Mouse (Mus musculus) lung, embryonic 16.5 days (tissue): ENCODE measurements around the gene Hsd3b2. TPM values are rescaled to one million over a fixed set of nuclear protein-coding genes. Genes with fewer than 3 reads are reported as not detected.
"Not testable (repeated sequence)": the region's sequence is repeated elsewhere in the genome, so short reads cannot be mapped to it uniquely, and the experiment has no call there.

Experiments
- ATAC-seq: fragments of 200-750 bp; cut with Nextera tagmentation; 2 replicates; pipeline ENCODE4 v1.8.0; 2017; ENCODE audit warnings: low read depth, mild to moderate bottlenecking, moderate library complexity
- H3K27ac ChIP-seq: fragments of 300-500 bp; sonication (generic); 2 replicates; pipeline ENCODE4 v1.5.1; 2014; ENCODE audit warnings: mild to moderate bottlenecking, control low read depth, low read length
- H3K27me3 ChIP-seq: fragments of 300-500 bp; sonication (generic); 2 replicates; pipeline ENCODE4 v1.6.1; 2014; ENCODE audit warnings: low read depth, low read length, mixed read lengths; ENCODE audit not compliant: control insufficient read depth, insufficient read depth
- H3K36me3 ChIP-seq: fragments of 300-500 bp; sonication (generic); 2 replicates; pipeline ENCODE4 v1.6.1; 2014; ENCODE audit warnings: low read length; ENCODE audit not compliant: control insufficient read depth, insufficient read depth
- H3K4me1 ChIP-seq: fragments of 300-500 bp; sonication (generic); replicated peaks from 2 replicates; pipeline ENCODE4 v1.6.1; 2014; ENCODE audit warnings: low read length, mixed read lengths; ENCODE audit not compliant: control insufficient read depth, insufficient read depth
- H3K4me2 ChIP-seq: fragments of 300-500 bp; sonication (generic); 2 replicates; pipeline ENCODE4 v1.6.1; 2014; ENCODE audit warnings: low read depth, low read length, control low read depth
- H3K4me3 ChIP-seq: fragments of 300-500 bp; sonication (generic); 2 replicates; pipeline ENCODE4 v1.5.1; 2014; ENCODE audit warnings: mild to moderate bottlenecking, low read length, control low read depth
- H3K9ac ChIP-seq: fragments of 300-500 bp; sonication (generic); 2 replicates; pipeline ENCODE4 v1.6.1; 2014; ENCODE audit warnings: low read length, control low read depth
- H3K9me3 ChIP-seq: fragments of 300-500 bp; sonication (generic); 2 replicates; pipeline ENCODE4 v1.6.1; 2016; ENCODE audit warnings: low read length; ENCODE audit not compliant: control insufficient read depth
- WGBS: fragments of 180-500 bp; shearing (Covaris S2); extraction: QIAGEN DNeasy Blood & Tissue Kit; methylation state at CpG from one replicate; pipeline ENCODE4 v1.1.7; 2014; 5-methylcytosine and 5-hydroxymethylcytosine counted together
- polyA plus RNA-seq: library from polyadenylated mRNA; unstranded; fragments of >200 nt; fragmentation: Nextera tagmentation; extraction: Ambion mirVana; gene quantifications from 2 replicates; pipeline ENCODE4 v1.2.1, GENCODE M21; 2015

Hsd3b2 gene
- not detected in 2 replicates for polyA plus RNA-seq

DNA sequence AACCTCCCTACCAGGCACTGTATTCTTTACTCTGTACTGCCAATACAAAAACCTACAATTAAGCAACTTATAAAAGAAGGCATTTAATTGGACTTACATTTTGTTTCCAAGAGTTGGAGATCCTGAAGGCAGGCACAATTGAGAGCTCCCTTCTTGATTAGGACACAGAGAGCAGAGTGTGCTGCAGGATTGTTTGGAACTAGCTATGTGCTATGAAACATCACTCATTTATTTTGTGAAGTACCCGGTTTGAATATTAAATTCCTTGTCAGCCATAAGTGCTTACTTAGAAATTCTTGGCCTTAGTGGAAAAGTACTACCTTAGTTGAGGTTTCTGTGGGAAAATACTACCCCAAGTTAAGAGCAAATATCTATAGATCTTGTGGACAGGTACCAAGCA, at the start of gene Hsd3b2:
Hsd3b2 (minus strand) TSS at position 168 of the 400 bp plus-strand sequence.
- Histone ChIP-seq H3K9me3 (no peaks in the 10 kb centered on the region), H3K27me3 (no peaks in the 10 kb centered on the region), H3K4me3 (no peak within 1 kb of the TSS), H3K9ac (no peak within 1 kb of the TSS), H3K4me1 (no peaks in the 10 kb centered on the region), H3K27ac (no peak within 1 kb of the TSS), H3K4me2 (no peak within 1 kb of the TSS), H3K36me3 (no peaks in the 10 kb centered on the region)
- 51% methylated on average over 1 of the region's 1 CpGs for WGBS
- no peak for ATAC-seq

DNA sequence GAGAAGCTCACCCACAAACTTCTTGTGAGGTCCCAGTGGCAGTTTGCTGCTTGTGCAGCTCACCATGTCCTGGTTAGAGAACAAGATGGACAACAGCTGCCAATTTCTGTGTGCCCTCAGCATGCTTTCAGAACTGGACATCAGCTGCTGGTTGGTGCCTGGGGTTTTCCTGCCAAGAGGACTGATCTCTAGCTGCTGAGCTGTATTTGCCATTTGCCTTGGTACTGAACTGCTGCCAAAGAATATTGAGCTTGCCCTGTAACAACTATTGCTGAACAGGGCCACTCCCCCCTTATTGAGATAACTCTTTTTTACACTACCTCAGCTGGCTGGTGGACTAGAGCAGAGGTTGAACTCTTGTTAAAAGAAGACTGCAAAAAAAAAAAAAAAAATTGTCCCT, 39.8 kb upstream of the Hsd3b2 start:
- H3K9me3 ChIP-seq: no peaks in the 10 kb centered on the region
- no peak overlapping the region for H3K27ac ChIP-seq
- no peak for ATAC-seq
- no peaks in the 10 kb centered on the region for H3K27me3 ChIP-seq
- no peaks in the 10 kb centered on the region for H3K36me3 ChIP-seq
- H3K4me3 ChIP-seq: no peak overlapping the region
- H3K4me2 ChIP-seq: no peak overlapping the region
- no peak overlapping the region for H3K9ac ChIP-seq
- no peaks in the 10 kb centered on the region for H3K4me1 ChIP-seq

DNA sequence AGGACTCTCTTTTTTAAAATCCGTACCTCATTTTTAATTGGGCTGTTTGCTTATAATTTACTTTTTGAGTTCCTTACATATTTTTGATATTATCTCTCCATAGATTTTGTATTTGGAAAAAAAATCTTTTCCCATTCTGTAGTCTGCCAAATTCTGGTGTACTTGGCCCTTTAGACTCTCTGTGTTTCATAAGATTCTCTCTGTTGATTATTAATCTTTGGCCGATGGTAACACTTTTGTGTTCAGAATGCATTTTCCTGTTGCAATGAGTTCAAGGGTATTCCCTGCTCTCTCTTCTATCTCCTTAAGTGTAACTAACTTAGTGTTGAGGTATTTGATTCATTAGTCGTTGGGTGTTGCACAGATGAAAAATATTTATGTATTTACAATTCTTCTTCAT, 32.5 kb upstream of the Hsd3b2 start:
- no peaks in the 10 kb centered on the region for H3K36me3 ChIP-seq
- H3K4me1 ChIP-seq: no peaks in the 10 kb centered on the region
- no peak overlapping the region for H3K4me2 ChIP-seq
- 70% methylated on average over 3 of the region's 3 CpGs for WGBS
- H3K9me3 ChIP-seq: no peaks in the 10 kb centered on the region
- ATAC-seq: no peak
- H3K27ac ChIP-seq: no peak overlapping the region
- no peaks in the 10 kb centered on the region for H3K27me3 ChIP-seq
- no peak overlapping the region for H3K4me3 ChIP-seq
- no peak overlapping the region for H3K9ac ChIP-seq

DNA sequence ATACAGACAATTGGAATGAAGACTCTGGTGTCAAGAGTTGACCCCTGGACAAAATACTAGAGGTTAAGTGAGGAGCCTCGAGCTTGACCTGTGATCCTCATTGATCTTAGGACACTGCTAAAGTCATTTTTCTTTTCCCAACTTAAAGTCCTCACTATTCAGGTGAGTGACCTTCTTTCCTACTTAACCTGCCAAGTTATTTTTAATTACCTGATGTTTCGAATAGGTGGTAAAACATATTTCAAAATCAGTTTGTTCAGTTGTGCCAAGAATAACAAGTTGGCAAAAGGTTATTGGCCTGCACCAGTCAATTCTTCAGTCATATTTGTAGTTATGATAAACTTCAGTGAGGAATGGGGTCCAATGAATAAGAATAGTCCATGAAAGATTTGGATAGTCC, 27.8 kb upstream of the Hsd3b2 start:
- no peak for ATAC-seq
- Histone ChIP-seq H3K9me3 (no peaks in the 10 kb centered on the region), H3K4me1 (no peaks in the 10 kb centered on the region), H3K36me3 (no peaks in the 10 kb centered on the region), H3K4me2 (no peak overlapping the region), H3K27ac (no peak overlapping the region), H3K9ac (no peak overlapping the region), H3K27me3 (no peaks in the 10 kb centered on the region), H3K4me3 (no peak overlapping the region)
- 53% methylated on average over 2 of the region's 2 CpGs for WGBS

DNA sequence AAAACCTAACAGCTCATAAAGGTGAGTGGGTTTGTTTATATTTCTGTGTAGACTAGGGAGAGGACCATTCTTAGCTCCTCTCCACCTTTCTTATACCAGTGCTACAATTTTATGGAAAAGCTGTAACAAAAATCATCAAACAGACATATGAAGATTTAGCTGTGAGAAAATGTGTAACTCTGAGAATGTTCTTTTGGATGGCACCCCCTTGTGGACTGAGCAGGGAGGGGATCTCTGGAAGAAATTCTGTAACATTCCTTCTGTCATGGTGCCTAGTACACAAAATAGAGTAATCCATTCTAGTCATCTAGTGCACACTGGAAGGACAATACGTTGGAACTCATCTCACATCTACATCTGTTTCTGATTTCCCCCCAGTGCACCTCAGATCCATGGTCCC, 16.7 kb upstream of the Hsd3b2 start:
- 68% methylated on average over 1 of the region's 1 CpGs for WGBS
- H3K4me2 ChIP-seq, H3K27ac ChIP-seq, H3K9ac ChIP-seq, H3K27me3 ChIP-seq, H3K9me3 ChIP-seq, H3K36me3 ChIP-seq, ATAC-seq, H3K4me3 ChIP-seq, H3K4me1 ChIP-seq: not testable (repeated sequence)

DNA sequence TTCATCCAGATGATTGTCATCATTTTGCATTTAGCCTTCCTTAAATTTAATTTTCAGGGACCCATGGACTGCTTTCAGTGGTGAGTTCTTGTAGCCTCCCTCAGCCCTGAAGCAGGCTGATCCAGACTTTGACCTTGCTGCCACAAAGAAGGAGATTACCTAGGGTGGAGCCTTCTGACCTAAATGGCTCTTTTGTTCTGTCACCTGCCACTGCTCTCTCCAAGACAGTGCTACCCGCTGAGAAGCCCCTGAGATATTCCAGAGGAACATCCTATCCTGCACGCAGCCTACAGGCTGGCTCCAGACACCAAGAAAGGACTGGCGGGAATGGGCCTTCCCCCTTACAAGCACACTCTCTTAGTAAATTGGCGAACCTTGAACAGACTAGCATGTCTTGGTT, 10.0 kb upstream of the Hsd3b2 start:
- no peak for ATAC-seq
- Histone ChIP-seq H3K4me2 (no peak overlapping the region), H3K27ac (no peak overlapping the region), H3K4me3 (no peak overlapping the region), H3K4me1 (no peaks in the 10 kb centered on the region), H3K9me3 (no peaks in the 10 kb centered on the region), H3K9ac (no peak overlapping the region), H3K27me3 (no peaks in the 10 kb centered on the region), H3K36me3 (no peaks in the 10 kb centered on the region)
- 67% methylated on average over 4 of the region's 4 CpGs for WGBS

DNA sequence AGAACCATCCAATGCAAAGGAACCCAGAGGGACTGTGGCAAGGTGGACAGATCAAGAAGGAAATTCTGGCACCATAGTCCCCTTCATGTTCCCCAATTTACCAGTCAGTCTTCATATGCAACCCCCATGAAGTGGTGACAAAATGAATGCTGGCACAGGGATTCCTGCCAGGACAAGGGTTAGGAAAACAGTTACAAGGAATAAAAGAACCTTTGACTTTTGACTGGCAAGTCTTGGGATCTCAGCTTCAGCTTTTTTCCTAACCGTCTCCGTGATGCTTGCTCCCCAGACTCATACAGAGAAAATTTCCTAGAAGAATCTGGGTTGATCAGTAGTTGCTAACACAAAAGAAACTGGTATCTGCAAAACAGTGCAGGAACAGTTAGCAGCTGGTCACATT, 9.4 kb upstream of the Hsd3b2 start:
- Histone ChIP-seq H3K4me1 (no peaks in the 10 kb centered on the region), H3K9ac (no peak overlapping the region), H3K4me3 (no peak overlapping the region), H3K9me3 (no peaks in the 10 kb centered on the region), H3K36me3 (no peaks in the 10 kb centered on the region), H3K27ac (no peak overlapping the region), H3K27me3 (no peaks in the 10 kb centered on the region), H3K4me2 (no peak overlapping the region)
- WGBS: 77% methylated on average over 2 of the region's 2 CpGs
- no peak for ATAC-seq

DNA sequence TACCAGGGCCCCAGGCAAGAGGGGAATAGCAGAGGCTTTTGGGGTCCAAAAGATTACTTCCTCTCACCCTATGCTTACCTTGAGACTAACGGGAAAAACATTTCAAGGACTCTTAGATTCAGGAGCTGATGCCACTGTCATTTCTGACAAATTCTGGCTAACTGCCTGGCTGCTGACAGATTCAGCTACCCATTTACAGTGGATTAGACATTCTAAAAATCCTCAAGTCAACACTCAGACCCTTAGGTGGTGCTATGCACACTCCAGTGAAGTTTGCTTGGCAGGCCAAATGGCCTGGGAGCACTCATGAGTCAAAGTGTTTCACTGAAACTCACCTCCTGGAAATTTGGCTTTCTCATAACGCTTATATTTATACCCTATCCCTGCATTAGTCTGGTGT, 1.9 kb upstream of the Hsd3b2 start:
- no peak for ATAC-seq
- H3K27me3 ChIP-seq: no peaks in the 10 kb centered on the region
- 76% methylated on average over 2 of the region's 2 CpGs for WGBS
- no peaks in the 10 kb centered on the region for H3K9me3 ChIP-seq
- no peak overlapping the region for H3K4me3 ChIP-seq
- H3K4me1 ChIP-seq: no peaks in the 10 kb centered on the region
- no peak overlapping the region for H3K9ac ChIP-seq
- no peak overlapping the region for H3K27ac ChIP-seq
- H3K4me2 ChIP-seq: no peak overlapping the region
- H3K36me3 ChIP-seq: no peaks in the 10 kb centered on the region

DNA sequence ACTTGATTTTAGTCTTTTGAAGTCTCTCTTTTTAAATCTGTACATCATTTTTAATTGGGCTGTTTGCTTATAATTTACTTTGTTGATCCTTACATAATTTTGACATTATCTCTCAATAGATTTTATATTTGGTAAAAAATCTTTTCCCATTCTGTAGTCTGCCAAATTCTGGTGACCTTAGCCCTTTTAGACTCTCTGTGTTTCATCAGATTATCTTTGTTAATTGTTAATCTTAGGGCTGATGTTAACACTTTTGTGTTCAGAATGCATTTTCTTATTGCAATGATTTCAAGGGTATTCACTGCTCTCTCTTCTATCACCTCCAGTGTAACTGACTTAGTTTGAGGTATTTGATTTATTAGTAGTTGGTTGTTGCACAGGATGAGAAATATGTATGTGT, 3.6 kb downstream of the Hsd3b2 start:
- Histone ChIP-seq H3K36me3 (no peaks in the 10 kb centered on the region), H3K4me2 (no peak overlapping the region), H3K9me3 (no peaks in the 10 kb centered on the region), H3K9ac (no peak overlapping the region), H3K4me3 (no peak overlapping the region), H3K27me3 (no peaks in the 10 kb centered on the region), H3K27ac (no peak overlapping the region), H3K4me1 (no peaks in the 10 kb centered on the region)
- ATAC-seq: no peak

DNA sequence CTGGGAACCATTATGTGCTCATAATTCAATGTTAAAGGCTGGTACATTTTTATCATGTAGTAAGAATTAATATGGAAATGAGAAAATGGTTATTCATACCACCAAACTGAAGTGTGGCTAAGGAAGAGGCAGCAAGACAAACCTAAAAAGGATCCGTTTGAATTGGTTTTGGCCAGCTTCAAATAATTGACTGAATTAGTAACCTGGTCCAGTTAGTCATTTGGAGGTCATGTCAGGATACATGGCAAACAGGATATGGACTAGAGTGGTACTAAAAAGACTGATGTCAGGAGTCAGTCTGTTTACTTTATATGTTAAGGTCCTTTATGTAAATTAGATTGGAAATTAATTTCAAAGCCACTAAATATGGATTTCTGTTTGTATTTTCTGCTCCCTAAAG, 41.9 kb downstream of the Hsd3b2 start:
- no peak overlapping the region for H3K4me3 ChIP-seq
- no peaks in the 10 kb centered on the region for H3K9me3 ChIP-seq
- no peak overlapping the region for H3K4me2 ChIP-seq
- no peak for ATAC-seq
- no peak overlapping the region for H3K9ac ChIP-seq
- no peaks in the 10 kb centered on the region for H3K36me3 ChIP-seq
- H3K27ac ChIP-seq: no peak overlapping the region
- 74% methylated on average over 1 of the region's 1 CpGs for WGBS
- H3K4me1 ChIP-seq: no peaks in the 10 kb centered on the region
- no peaks in the 10 kb centered on the region for H3K27me3 ChIP-seq
